Mouse (Mus musculus) C2C12 (cell line): ENCODE results near the gene Dxo.
A peak's percentile ranks its signal among the peaks of the same experiment; 100 is the strongest.

Experiments used
- CEBPB ChIP-seq: IDR thresholded peaks from one replicate; pipeline ENCODE4 v1.6.1; 2011; ENCODE audit warnings: low read depth, mild to moderate bottlenecking, control low read depth, moderate library complexity
- CTCF ChIP-seq: IDR thresholded peaks from one replicate; pipeline ENCODE4 v1.5.1; 2011; ENCODE audit not compliant: control insufficient read depth, insufficient read depth, insufficient read length
- MAX ChIP-seq: IDR thresholded peaks from one replicate; pipeline ENCODE4 v1.6.1; 2011; ENCODE audit warnings: mild to moderate bottlenecking, control low read depth
- MYOD1 ChIP-seq: IDR thresholded peaks from one replicate; pipeline ENCODE4 v1.6.1; 2011; ENCODE audit warnings: low read depth; ENCODE audit not compliant: control insufficient read depth, insufficient read length
- MYOG ChIP-seq: IDR thresholded peaks from one replicate; pipeline ENCODE4 v1.6.1; 2011; ENCODE audit not compliant: control insufficient read depth, insufficient read length; ENCODE audit errors: extremely low read depth
- USF1 ChIP-seq: IDR thresholded peaks from one replicate; pipeline ENCODE4 v1.6.1; 2011; ENCODE audit warnings: low read depth, mild to moderate bottlenecking, control low read depth, moderate library complexity

- TF ChIP-seq CTCF, result no peak
- TF ChIP-seq MYOD1, result no peak
- TF ChIP-seq MAX, result peak; percentile 18
- no peak for TF ChIP-seq MYOG
- no peak for TF ChIP-seq CEBPB
- no peak for TF ChIP-seq USF1
Observed at GRCm38 (mm10) chr17:34836856-34837221, at the start of gene Dxo, which contains the start of gene Stk19.
